Mouse (Mus musculus) CD4-positive naive resting alpha-beta T cell, adult 57 days (primary cell): Measurements from ENCODE around the gene Lmo2. TPM values are rescaled to one million over a fixed set of nuclear protein-coding genes. Genes with fewer than 3 reads are reported as not detected.

ENCODE experiments used
- total RNA-seq: library from RNA; stranded (reverse); gene quantifications from one replicate; pipeline ENCODE4 v1.2.4, GENCODE M21; 2023

Gene Lmo2
- 8.6 TPM for total RNA-seq

GRCm38 (mm10) chr2:103957649-103958546 is at the start of gene Lmo2:
Gene Lmo2, plus strand, starts transcription at chr2:103957986.

GRCm38 (mm10) chr2:104027458-104028138 is 69.8 kb downstream of the Lmo2 start, which contains the start of gene Fbxo3:
Gene Fbxo3, plus strand, starts transcription at chr2:104027721.

GRCm38 (mm10) chr2:104028139-104028723 is 70.4 kb downstream of the Lmo2 start, which contains the start of gene 4931422A03Rik:
Gene 4931422A03Rik, minus strand, starts transcription at chr2:104028361.

Other genes with a start within 250 kb of the Lmo2 start
- gene Nat10, start 196.7 kb upstream of the Lmo2 start, total RNA-seq: 67.8 TPM
- gene Caprin1, start 160.3 kb upstream of the Lmo2 start, total RNA-seq: 310 TPM
- gene Fbxo3, start 69.7 kb downstream of the Lmo2 start, total RNA-seq: 27.2 TPM
- not detected for gene 4931422A03Rik, start 70.4 kb downstream of the Lmo2 start, total RNA-seq
- gene Gm10912, start 107.8 kb downstream of the Lmo2 start, total RNA-seq: 0.47 TPM
- not detected for gene Gm10799, start 110.6 kb downstream of the Lmo2 start, total RNA-seq
- not detected for gene Cd59b, start 111.9 kb downstream of the Lmo2 start, total RNA-seq
- gene Cd59a, start 137.8 kb downstream of the Lmo2 start, total RNA-seq: not detected
- gene A930018P22Rik, start 164.8 kb downstream of the Lmo2 start, total RNA-seq: not detected